Mouse (Mus musculus): Measurements from ENCODE around the gene Prcc. TPM values are rescaled to one million over a fixed set of nuclear protein-coding genes. Genes with fewer than 3 reads are reported as not detected.
"Not testable (repeated sequence)": the region's sequence is repeated elsewhere in the genome, so short reads cannot be mapped to it uniquely, and the experiment has no call there.

Prcc gene
- polyA plus RNA-seq, 1 experiment from 2014 or later, result 6.5 TPM

GRCm38 (mm10) chr3:87844981-87845380 lies 40.4 kb downstream of the Prcc start:
- no peak overlapping the region for H3K9ac ChIP-seq
- 0 out of 2 replicates have a peak, but pooled peaks cover 3% of the 10 kb centered on the region for H3K27me3 ChIP-seq
- no peak overlapping the region for H3K27ac ChIP-seq (replicated peaks)
- no peak overlapping the region for H3K4me3 ChIP-seq (replicated peaks)
- H3K4me1 ChIP-seq (replicated peaks), result peaks cover 8% of the 10 kb centered on the region; the same call in 1 of the 2 replicates
- ATAC-seq (ENCODE audit: insufficient read depth), result no peak
- H3K9me3 ChIP-seq (replicated peaks), result no peaks in the 10 kb centered on the region
- 63% methylated on average over 4 of the region's 4 CpGs for WGBS (ENCODE audit: insufficient replicate concordance)
- no peak overlapping the region for H3K4me2 ChIP-seq
- H3K36me3 ChIP-seq (replicated peaks), result no peaks in the 10 kb centered on the region

- no peak for ATAC-seq (ENCODE audit: insufficient read depth)
- Histone ChIP-seq H3K4me3 (replicated peaks) (no peak overlapping the region), H3K9ac (no peak overlapping the region), H3K4me2 (no peak overlapping the region), H3K4me1 (replicated peaks) (no peaks in the 10 kb centered on the region), H3K27me3 (0 out of 2 replicates have a peak, but pooled peaks cover 5% of the 10 kb centered on the region), H3K36me3 (replicated peaks) (no peaks in the 10 kb centered on the region), H3K9me3 (replicated peaks) (no peaks in the 10 kb centered on the region), H3K27ac (replicated peaks) (no peak overlapping the region)
These were observed 44.5 kb downstream of the Prcc start for GRCm38 (mm10) chr3:87840858-87841257.

GRCm38 (mm10) chr3:87838622-87839021 lies 46.8 kb downstream of the Prcc start:
- H3K4me2 ChIP-seq, result no peak overlapping the region
- WGBS (ENCODE audit: insufficient replicate concordance), result 4% methylated on average over 4 of the region's 4 CpGs
- no peak overlapping the region for H3K4me3 ChIP-seq (replicated peaks)
- no peaks in the 10 kb centered on the region for H3K4me1 ChIP-seq (replicated peaks)
- no peak for ATAC-seq (ENCODE audit: insufficient read depth)
- H3K27me3 ChIP-seq, result 0 out of 2 replicates have a peak, but pooled peaks cover 5% of the 10 kb centered on the region
- no peaks in the 10 kb centered on the region for H3K36me3 ChIP-seq (replicated peaks)
- H3K9me3 ChIP-seq (replicated peaks), result no peaks in the 10 kb centered on the region
- no peak overlapping the region for H3K27ac ChIP-seq (replicated peaks)
- no peak overlapping the region for H3K9ac ChIP-seq

GRCm38 (mm10) chr3:87833482-87833881 lies 51.9 kb downstream of the Prcc start:
- Histone ChIP-seq H3K4me3 (replicated peaks) (no peak overlapping the region), H3K27me3 (no peaks in the 10 kb centered on the region), H3K4me2 (no peak overlapping the region), H3K9me3 (replicated peaks) (no peaks in the 10 kb centered on the region), H3K4me1 (replicated peaks) (no peaks in the 10 kb centered on the region), H3K9ac (no peak overlapping the region), H3K27ac (replicated peaks) (no peak overlapping the region), H3K36me3 (replicated peaks) (no peaks in the 10 kb centered on the region)
- no peak for ATAC-seq (ENCODE audit: insufficient read depth)
- 54% methylated on average over 5 of the region's 5 CpGs for WGBS (ENCODE audit: insufficient replicate concordance)

GRCm38 (mm10) chr3:87832109-87832859 lies 53.1 kb downstream of the Prcc start:
- Histone ChIP-seq H3K27me3 (no peaks in the 10 kb centered on the region), H3K4me1 (replicated peaks) (no peaks in the 10 kb centered on the region), H3K27ac (replicated peaks) (no peak overlapping the region), H3K4me3 (replicated peaks) (no peak overlapping the region), H3K9me3 (replicated peaks) (no peaks in the 10 kb centered on the region), H3K4me2 (no peak overlapping the region), H3K36me3 (replicated peaks) (no peaks in the 10 kb centered on the region), H3K9ac (no peak overlapping the region)
- no peak for ATAC-seq (ENCODE audit: insufficient read depth)
- 58% methylated on average over 7 of the region's 7 CpGs for WGBS (ENCODE audit: insufficient replicate concordance)

GRCm38 (mm10) chr3:87829025-87829424 lies 56.4 kb downstream of the Prcc start:
- WGBS (ENCODE audit: insufficient replicate concordance), result 43% methylated on average over 10 of the region's 10 CpGs
- Histone ChIP-seq H3K9ac (no peak overlapping the region), H3K9me3 (replicated peaks) (no peaks in the 10 kb centered on the region), H3K4me3 (replicated peaks) (no peak overlapping the region), H3K27me3 (no peaks in the 10 kb centered on the region), H3K36me3 (replicated peaks) (no peaks in the 10 kb centered on the region), H3K4me2 (no peak overlapping the region), H3K4me1 (replicated peaks) (no peaks in the 10 kb centered on the region), H3K27ac (replicated peaks) (no peak overlapping the region)
- ATAC-seq (ENCODE audit: insufficient read depth), result no peak

GRCm38 (mm10) chr3:87828435-87828834 lies 57.0 kb downstream of the Prcc start:
- no peaks in the 10 kb centered on the region for H3K4me1 ChIP-seq (replicated peaks)
- no peak overlapping the region for H3K4me2 ChIP-seq
- no peak overlapping the region for H3K4me3 ChIP-seq (replicated peaks)
- H3K9me3 ChIP-seq (replicated peaks), result no peaks in the 10 kb centered on the region
- 11% methylated on average over 4 of the region's 4 CpGs for WGBS (ENCODE audit: insufficient replicate concordance)
- no peak overlapping the region for H3K27ac ChIP-seq (replicated peaks)
- no peaks in the 10 kb centered on the region for H3K36me3 ChIP-seq (replicated peaks)
- no peak for ATAC-seq (ENCODE audit: insufficient read depth)
- H3K9ac ChIP-seq, result no peak overlapping the region
- no peaks in the 10 kb centered on the region for H3K27me3 ChIP-seq

GRCm38 (mm10) chr3:87824206-87824605 lies 61.2 kb downstream of the Prcc start, which contains the start of gene Pear1:
Gene Pear1 (minus strand): TSS chr3:87824306.
- not testable (repeated sequence) for H3K9ac ChIP-seq
- 68% methylated on average over 1 of the region's 1 CpGs for WGBS (ENCODE audit: insufficient replicate concordance)

GRCm38 (mm10) chr3:87818226-87818625 lies 67.2 kb downstream of the Prcc start:
- WGBS (ENCODE audit: insufficient replicate concordance), result 55% methylated on average over 12 of the region's 12 CpGs
- Histone ChIP-seq H3K4me2 (no peak overlapping the region), H3K9ac (no peak overlapping the region), H3K27ac (replicated peaks) (no peak overlapping the region), H3K27me3 (peaks cover 63% of the 10 kb centered on the region), H3K4me3 (replicated peaks) (no peak overlapping the region), H3K36me3 (replicated peaks) (no peaks in the 10 kb centered on the region), H3K4me1 (replicated peaks) (0 out of 2 replicates have a peak, but pooled peaks cover 4% of the 10 kb centered on the region), H3K9me3 (replicated peaks) (no peaks in the 10 kb centered on the region)
- ATAC-seq (ENCODE audit: insufficient read depth), result no peak

More at GRCm38 (mm10) chr3:87824206-87824605, 61.2 kb downstream of the Prcc start, which contains the start of gene Pear1:
- H3K4me3 ChIP-seq (replicated peaks); ATAC-seq (ENCODE audit: insufficient read depth); H3K4me2 ChIP-seq; H3K4me1 ChIP-seq (replicated peaks); H3K27ac ChIP-seq (replicated peaks); H3K36me3 ChIP-seq (replicated peaks); H3K9me3 ChIP-seq (replicated peaks): not testable (repeated sequence)
- peaks cover 14% of the 10 kb centered on the region; the same call in 1 of the 2 replicates for H3K27me3 ChIP-seq

- H3K9ac ChIP-seq, result no peak overlapping the region
- WGBS (ENCODE audit: insufficient replicate concordance), result 4% methylated on average over 12 of the region's 12 CpGs
- H3K36me3 ChIP-seq (replicated peaks), result no peaks in the 10 kb centered on the region
- no peak overlapping the region for H3K4me3 ChIP-seq (replicated peaks)
- H3K9me3 ChIP-seq (replicated peaks), result no peaks in the 10 kb centered on the region
- H3K4me1 ChIP-seq (replicated peaks), result 0 out of 2 replicates have a peak, but pooled peaks cover 4% of the 10 kb centered on the region
- H3K27ac ChIP-seq (replicated peaks), result no peak overlapping the region
- H3K27me3 ChIP-seq, result peaks cover 68% of the 10 kb centered on the region
- ATAC-seq (ENCODE audit: insufficient read depth), result no peak; the same call in 1 of the 2 replicates
- H3K4me2 ChIP-seq, result no peak overlapping the region
These were observed 68.7 kb downstream of the Prcc start for GRCm38 (mm10) chr3:87816646-87817093.

GRCm38 (mm10) chr3:87816166-87816565 lies 69.2 kb downstream of the Prcc start:
- Histone ChIP-seq H3K9ac (no peak overlapping the region), H3K9me3 (replicated peaks) (no peaks in the 10 kb centered on the region), H3K36me3 (replicated peaks) (no peaks in the 10 kb centered on the region), H3K27me3 (peaks cover 72% of the 10 kb centered on the region), H3K4me3 (replicated peaks) (no peak overlapping the region), H3K27ac (replicated peaks) (no peak overlapping the region), H3K4me2 (no peak overlapping the region), H3K4me1 (replicated peaks) (0 out of 2 replicates have a peak, but pooled peaks cover 4% of the 10 kb centered on the region)
- no peak for ATAC-seq (ENCODE audit: insufficient read depth)
- 39% methylated on average over 6 of the region's 6 CpGs for whole genome bisulfite sequencing (ENCODE audit: insufficient replicate concordance)

Data from liver, embryonic 15.5 days (tissue).